Mouse (Mus musculus) forebrain, embryonic 13.5 days (tissue): ENCODE results near the gene Cdh6. TPM values are rescaled to one million over a fixed set of nuclear protein-coding genes. Genes with fewer than 3 reads are reported as not detected.

Experiments used
- ATAC-seq: fragments of 200-750 bp; cut with Nextera tagmentation; 2 replicates; pipeline ENCODE4 v1.8.0; 2017
- H3K27ac ChIP-seq: fragments of 300-500 bp; sonication (generic); 2 replicates; pipeline ENCODE4 v1.5.1; 2015; ENCODE audit warnings: inconsistent platforms, mild to moderate bottlenecking, moderate library complexity
- H3K27me3 ChIP-seq: fragments of 300-500 bp; sonication (generic); 2 replicates; pipeline ENCODE4 v1.6.1; 2015; ENCODE audit warnings: mild to moderate bottlenecking, inconsistent platforms
- H3K36me3 ChIP-seq: fragments of 300-500 bp; sonication (generic); 2 replicates; pipeline ENCODE4 v1.6.1; 2015; ENCODE audit warnings: mild to moderate bottlenecking, inconsistent platforms; ENCODE audit not compliant: poor library complexity, severe bottlenecking
- H3K4me1 ChIP-seq: fragments of 300-500 bp; sonication (generic); 2 replicates; pipeline ENCODE4 v1.6.1; 2015; ENCODE audit warnings: inconsistent platforms
- H3K4me2 ChIP-seq: fragments of 300-500 bp; sonication (generic); 2 replicates; pipeline ENCODE4 v1.6.1; 2015; ENCODE audit warnings: inconsistent platforms, mild to moderate bottlenecking, moderate library complexity
- H3K4me3 ChIP-seq: fragments of 300-500 bp; sonication (generic); 2 replicates; pipeline ENCODE4 v1.5.1; 2015; ENCODE audit warnings: mild to moderate bottlenecking, inconsistent platforms
- H3K9ac ChIP-seq: fragments of 300-500 bp; sonication (generic); 2 replicates; pipeline ENCODE4 v1.6.1; 2015; ENCODE audit warnings: mild to moderate bottlenecking, inconsistent platforms
- H3K9me3 ChIP-seq: fragments of 300-500 bp; sonication (generic); replicated peaks from 2 replicates; pipeline ENCODE4 v1.6.1; 2016; ENCODE audit warnings: inconsistent platforms
- WGBS: fragments of 180-500 bp; shearing (Covaris S2); methylation state at CpG from one replicate; pipeline ENCODE4 v1.1.7; 2015; 5-methylcytosine and 5-hydroxymethylcytosine counted together
- polyA plus RNA-seq: library from polyadenylated mRNA; unstranded; fragments of >200 nt; fragmentation: Nextera tagmentation; extraction: Ambion mirVana; gene quantifications from 2 replicates; pipeline ENCODE4 v1.2.1, GENCODE M21; 2015

Cdh6 gene
- polyA plus RNA-seq, 1 experiment from 2014 or later: 9.1 TPM

DNA sequence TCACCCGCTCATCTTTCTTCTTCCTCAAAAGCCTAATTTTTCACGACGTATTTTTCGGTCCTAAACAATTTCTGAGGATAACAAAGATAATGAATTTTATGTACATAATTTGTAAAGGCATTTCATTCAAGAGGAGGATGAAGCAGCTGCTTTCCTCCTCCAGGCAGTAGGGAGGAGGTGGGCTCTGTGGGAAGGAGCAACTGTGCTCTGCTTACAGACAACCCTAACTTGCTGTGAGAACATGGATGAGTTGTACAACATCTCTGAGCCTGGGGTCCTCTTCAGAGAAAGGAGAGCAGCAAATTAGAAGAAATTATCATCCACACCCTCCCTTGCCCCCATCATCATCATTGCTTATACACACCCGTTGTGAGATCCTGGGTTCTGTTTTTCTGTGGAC is 33.8 kb downstream of the Cdh6 start:
- WGBS: 68% methylated on average over 5 of the region's 5 CpGs
- Histone ChIP-seq H3K4me1 (peaks cover 10% of the 10 kb centered on the region), H3K9ac (no peak overlapping the region), H3K36me3 (no peaks in the 10 kb centered on the region), H3K27ac (no peak overlapping the region), H3K4me2 (no peak overlapping the region), H3K27me3 (no peaks in the 10 kb centered on the region), H3K9me3 (peaks cover under 1% of the 10 kb centered on the region; the same call in 1 of the 2 replicates), H3K4me3 (no peak overlapping the region)
- ATAC-seq: no peak

DNA sequence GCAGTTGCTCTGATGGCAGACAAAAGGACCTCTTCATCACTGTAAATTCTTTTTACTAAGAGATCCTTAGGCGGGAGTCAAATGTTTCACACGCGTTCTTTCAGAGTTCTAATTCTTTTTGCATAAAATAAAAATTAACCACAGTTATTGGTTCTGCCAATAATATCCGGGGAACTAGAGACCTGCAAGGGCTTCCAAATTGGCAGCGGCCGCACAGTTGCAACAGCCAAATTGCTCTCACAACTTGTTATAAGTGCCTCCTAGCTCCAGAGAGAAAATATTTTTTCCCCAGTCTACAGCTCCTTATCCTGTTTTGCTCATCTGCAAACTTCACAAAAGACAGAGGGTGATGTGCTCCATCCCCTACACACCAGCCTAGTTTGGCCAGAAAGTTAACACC is 36.3 kb downstream of the Cdh6 start:
- H3K4me3 ChIP-seq: no peak overlapping the region
- no peak overlapping the region for H3K4me2 ChIP-seq
- no peak for ATAC-seq

DNA sequence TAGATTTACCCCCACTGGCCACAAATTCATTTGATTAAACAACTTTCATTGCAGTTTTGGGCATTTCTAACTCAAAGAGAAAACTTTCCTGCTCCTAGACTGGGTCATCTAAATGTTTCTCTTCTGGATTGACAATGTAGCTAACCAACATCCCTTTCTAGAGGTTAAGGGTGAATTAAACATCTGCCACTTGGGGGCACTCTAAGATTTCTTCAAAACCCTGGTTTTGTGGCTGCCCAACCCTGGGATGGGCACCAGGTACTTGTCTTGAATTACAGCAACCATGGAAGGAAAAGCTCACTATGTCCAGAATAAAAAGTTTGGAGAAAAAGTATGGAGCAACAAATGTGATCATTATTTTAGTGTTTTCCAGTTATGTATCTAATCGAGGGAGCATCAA is 39.4 kb downstream of the Cdh6 start:
- Histone ChIP-seq H3K27ac (no peak overlapping the region), H3K27me3 (no peaks in the 10 kb centered on the region), H3K36me3 (no peaks in the 10 kb centered on the region), H3K9me3 (no peaks in the 10 kb centered on the region), H3K4me2 (no peak overlapping the region), H3K4me1 (peaks cover 15% of the 10 kb centered on the region), H3K4me3 (no peak overlapping the region), H3K9ac (no peak overlapping the region)
- peak; percentile 28; the same call in 1 of the 2 replicates for ATAC-seq
- WGBS: 56% methylated on average over 1 of the region's 1 CpGs

More for the DNA sequence above, 36.3 kb downstream of the Cdh6 start:
- Histone ChIP-seq H3K36me3 (no peaks in the 10 kb centered on the region), H3K27me3 (no peaks in the 10 kb centered on the region), H3K9ac (no peak overlapping the region), H3K4me1 (peaks cover 10% of the 10 kb centered on the region), H3K9me3 (no peaks in the 10 kb centered on the region), H3K27ac (no peak overlapping the region)
- 75% methylated on average over 6 of the region's 6 CpGs for WGBS

DNA sequence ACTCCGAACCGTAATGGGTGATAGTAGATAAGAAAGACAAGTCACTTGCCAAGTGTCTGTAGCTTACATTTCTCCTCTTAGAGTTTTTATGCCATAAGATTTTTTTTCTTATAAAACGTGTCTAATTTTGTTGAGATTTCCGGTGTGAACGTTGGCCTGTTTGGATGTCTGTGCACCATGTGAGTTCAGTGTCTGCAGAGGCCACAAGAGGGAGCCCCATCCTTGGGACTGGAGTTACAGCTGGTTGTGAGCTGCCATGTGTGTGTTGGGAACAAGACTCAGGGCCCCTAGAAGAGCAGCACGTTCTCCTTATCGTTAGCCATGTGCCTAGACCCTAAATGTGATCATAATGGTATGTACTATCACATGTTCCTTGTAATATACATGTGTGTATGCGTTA is 40.1 kb downstream of the Cdh6 start:
- no peak overlapping the region for H3K4me3 ChIP-seq
- no peak overlapping the region for H3K9ac ChIP-seq
- no peaks in the 10 kb centered on the region for H3K9me3 ChIP-seq
- no peaks in the 10 kb centered on the region for H3K27me3 ChIP-seq
- WGBS: 95% methylated on average over 8 of the region's 8 CpGs
- no peak overlapping the region for H3K27ac ChIP-seq
- H3K4me1 ChIP-seq: peaks cover 15% of the 10 kb centered on the region
- 0 out of 2 replicates have a peak, but pooled peaks have one; percentile 1 for ATAC-seq
- H3K36me3 ChIP-seq: no peaks in the 10 kb centered on the region
- H3K4me2 ChIP-seq: no peak overlapping the region

DNA sequence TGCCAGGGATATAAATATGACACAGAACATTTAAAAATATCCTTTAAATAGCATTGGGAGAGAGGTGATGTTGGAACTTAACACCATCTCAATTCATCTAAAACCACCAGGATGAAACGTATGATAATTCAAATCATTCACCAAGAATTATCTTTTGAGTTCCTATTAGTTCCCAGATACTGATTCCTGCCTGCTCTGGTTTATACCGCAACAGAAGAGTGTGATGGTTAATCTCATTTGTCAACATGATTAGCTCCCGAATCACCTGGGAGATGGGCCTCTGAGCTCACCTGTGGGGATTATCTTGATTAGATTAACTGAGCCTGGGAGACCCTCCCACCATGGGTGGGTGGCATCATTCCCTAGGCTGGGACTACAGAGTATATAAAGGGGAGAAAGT is 41.0 kb downstream of the Cdh6 start:
- no peak for ATAC-seq
- WGBS: 90% methylated on average over 3 of the region's 3 CpGs
- no peak overlapping the region for H3K4me2 ChIP-seq

DNA sequence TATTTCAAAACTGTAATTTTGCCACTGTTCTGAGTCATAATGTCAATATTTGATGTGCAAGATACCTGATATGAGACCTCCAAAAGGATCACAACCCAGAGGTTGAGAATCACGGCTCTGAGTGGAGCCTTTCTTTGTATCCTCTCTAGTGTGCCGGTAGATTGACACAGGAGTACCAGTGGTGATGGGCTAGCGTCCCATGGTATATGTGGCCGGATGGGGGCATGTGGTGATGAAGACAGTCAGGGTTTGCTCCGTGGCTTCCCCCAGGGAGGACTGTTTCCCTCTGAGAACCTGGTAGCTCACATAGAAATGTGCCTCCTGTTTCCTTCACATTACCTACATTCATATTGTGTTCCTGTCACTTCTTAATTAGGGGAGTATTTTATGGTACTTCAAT is 43.2 kb downstream of the Cdh6 start:
- no peaks in the 10 kb centered on the region for H3K9me3 ChIP-seq
- H3K4me2 ChIP-seq: no peak overlapping the region
- WGBS: 47% methylated on average over 5 of the region's 5 CpGs
- H3K27ac ChIP-seq: no peak overlapping the region
- peak; percentile 34; the same call in 1 of the 2 replicates for ATAC-seq
- H3K4me1 ChIP-seq: peaks cover 6% of the 10 kb centered on the region; the same call in 1 of the 2 replicates
- no peaks in the 10 kb centered on the region for H3K27me3 ChIP-seq
- no peak overlapping the region for H3K4me3 ChIP-seq
- no peak overlapping the region for H3K9ac ChIP-seq
- no peaks in the 10 kb centered on the region for H3K36me3 ChIP-seq

More for the DNA sequence above, 41.0 kb downstream of the Cdh6 start:
- Histone ChIP-seq H3K4me3 (no peak overlapping the region), H3K4me1 (peaks cover 15% of the 10 kb centered on the region), H3K9ac (no peak overlapping the region), H3K27ac (no peak overlapping the region), H3K9me3 (no peaks in the 10 kb centered on the region), H3K27me3 (no peaks in the 10 kb centered on the region), H3K36me3 (no peaks in the 10 kb centered on the region)

DNA sequence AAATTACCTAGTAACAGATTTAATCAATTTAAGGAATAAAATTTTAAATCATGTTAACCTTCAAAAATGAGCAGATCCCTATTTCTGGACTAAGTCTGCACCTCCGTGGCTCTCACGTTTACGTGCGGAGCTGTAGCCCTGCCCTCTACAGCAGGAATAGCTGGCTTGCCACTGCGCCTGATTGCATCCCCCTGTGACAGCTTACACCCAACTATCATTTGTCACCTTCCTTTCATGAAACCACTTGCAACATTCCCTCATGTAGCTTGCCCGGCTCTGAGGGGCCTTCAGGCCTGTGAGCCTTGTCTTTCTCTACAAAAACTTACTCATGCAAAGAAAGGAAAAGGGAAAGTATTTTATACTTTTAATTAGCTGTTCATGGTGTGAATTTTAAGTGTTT is 73.1 kb downstream of the Cdh6 start:
- Histone ChIP-seq H3K27me3 (0 out of 2 replicates have a peak, but pooled peaks cover 3% of the 10 kb centered on the region), H3K36me3 (no peaks in the 10 kb centered on the region), H3K4me2 (no peak overlapping the region), H3K9me3 (no peaks in the 10 kb centered on the region), H3K4me3 (no peak overlapping the region), H3K9ac (no peak overlapping the region), H3K27ac (no peak overlapping the region), H3K4me1 (peaks cover 12% of the 10 kb centered on the region; the same call in 1 of the 2 replicates)
- ATAC-seq: peak; percentile 82
- WGBS: 38% methylated on average over 6 of the region's 6 CpGs

DNA sequence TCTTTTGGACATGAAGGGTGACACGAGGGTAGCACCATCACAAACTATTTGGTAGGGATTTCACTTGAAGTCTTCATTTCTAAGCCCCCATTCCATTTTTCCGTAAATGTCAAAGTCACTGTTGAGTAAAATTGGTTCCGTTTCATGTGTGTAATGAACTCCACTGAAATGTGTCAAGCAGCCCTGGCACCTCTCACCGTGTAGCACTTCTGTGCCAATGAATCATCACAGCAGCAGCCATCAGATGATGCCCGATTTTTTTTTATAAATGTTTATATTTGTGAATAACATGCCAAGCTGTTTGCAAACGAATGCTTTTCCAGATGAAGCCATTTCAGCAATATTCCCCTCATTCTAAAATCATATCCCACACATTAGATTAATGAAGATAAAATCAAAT is 75.6 kb downstream of the Cdh6 start:
- Histone ChIP-seq H3K27me3 (0 out of 2 replicates have a peak, but pooled peaks cover 3% of the 10 kb centered on the region), H3K9me3 (no peaks in the 10 kb centered on the region), H3K27ac (no peak overlapping the region), H3K4me1 (peaks cover 30% of the 10 kb centered on the region), H3K36me3 (no peaks in the 10 kb centered on the region), H3K4me3 (no peak overlapping the region), H3K9ac (no peak overlapping the region), H3K4me2 (no peak overlapping the region)
- WGBS: 85% methylated on average over 6 of the region's 6 CpGs
- ATAC-seq: no peak; the same call in 1 of the 2 replicates

DNA sequence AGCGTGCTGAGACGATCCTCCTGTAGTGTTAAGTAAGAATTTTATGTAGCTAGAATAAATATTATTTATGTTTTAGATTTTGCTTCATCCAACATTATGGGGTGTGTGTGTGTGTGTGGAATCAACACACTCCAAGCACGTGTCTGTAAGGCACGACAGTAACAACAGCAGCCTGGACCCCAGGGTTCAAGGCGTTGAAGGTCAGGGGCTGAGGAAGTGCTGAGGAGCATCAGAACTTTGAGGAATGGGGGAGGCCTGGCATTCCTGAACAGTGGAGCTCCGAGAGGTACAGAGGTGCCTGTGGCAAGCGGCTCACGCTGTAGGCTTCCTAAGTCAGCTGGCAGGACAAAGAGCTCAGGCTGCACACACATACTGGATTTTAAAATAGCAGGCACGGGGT is 78.1 kb downstream of the Cdh6 start:
- H3K27ac ChIP-seq: no peak overlapping the region
- no peaks in the 10 kb centered on the region for H3K9me3 ChIP-seq
- H3K9ac ChIP-seq: no peak overlapping the region
- no peak overlapping the region for H3K4me3 ChIP-seq
- H3K27me3 ChIP-seq: 0 out of 2 replicates have a peak, but pooled peaks cover 3% of the 10 kb centered on the region
- H3K4me1 ChIP-seq: peaks cover 26% of the 10 kb centered on the region
- 63% methylated on average over 9 of the region's 9 CpGs for WGBS
- no peak for ATAC-seq
- no peak overlapping the region for H3K4me2 ChIP-seq
- H3K36me3 ChIP-seq: no peaks in the 10 kb centered on the region

DNA sequence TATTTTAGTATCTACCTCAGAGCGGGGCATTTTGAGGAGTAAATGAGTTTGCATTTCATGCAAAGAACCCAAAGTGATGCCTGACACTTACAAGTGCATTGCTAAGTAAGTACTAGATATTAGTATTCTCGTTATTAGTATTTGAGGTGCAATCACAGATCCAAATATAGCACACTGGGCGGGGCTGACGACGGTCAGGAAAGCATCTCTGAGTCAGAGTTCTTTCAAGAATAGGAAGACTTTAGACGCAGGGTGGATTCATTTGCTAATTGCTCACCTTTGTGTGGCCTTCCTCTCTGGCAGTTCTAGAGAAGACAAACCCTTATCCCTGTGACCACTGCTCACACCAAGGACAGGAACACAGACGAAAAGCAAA is 78.6 kb downstream of the Cdh6 start:
- no peak for ATAC-seq
- Histone ChIP-seq H3K36me3 (no peaks in the 10 kb centered on the region), H3K27ac (no peak overlapping the region), H3K4me1 (peaks cover 24% of the 10 kb centered on the region), H3K27me3 (0 out of 2 replicates have a peak, but pooled peaks cover 3% of the 10 kb centered on the region), H3K9me3 (no peaks in the 10 kb centered on the region), H3K4me3 (no peak overlapping the region), H3K4me2 (no peak overlapping the region), H3K9ac (no peak overlapping the region)
- WGBS: 54% methylated on average over 7 of the region's 7 CpGs

DNA sequence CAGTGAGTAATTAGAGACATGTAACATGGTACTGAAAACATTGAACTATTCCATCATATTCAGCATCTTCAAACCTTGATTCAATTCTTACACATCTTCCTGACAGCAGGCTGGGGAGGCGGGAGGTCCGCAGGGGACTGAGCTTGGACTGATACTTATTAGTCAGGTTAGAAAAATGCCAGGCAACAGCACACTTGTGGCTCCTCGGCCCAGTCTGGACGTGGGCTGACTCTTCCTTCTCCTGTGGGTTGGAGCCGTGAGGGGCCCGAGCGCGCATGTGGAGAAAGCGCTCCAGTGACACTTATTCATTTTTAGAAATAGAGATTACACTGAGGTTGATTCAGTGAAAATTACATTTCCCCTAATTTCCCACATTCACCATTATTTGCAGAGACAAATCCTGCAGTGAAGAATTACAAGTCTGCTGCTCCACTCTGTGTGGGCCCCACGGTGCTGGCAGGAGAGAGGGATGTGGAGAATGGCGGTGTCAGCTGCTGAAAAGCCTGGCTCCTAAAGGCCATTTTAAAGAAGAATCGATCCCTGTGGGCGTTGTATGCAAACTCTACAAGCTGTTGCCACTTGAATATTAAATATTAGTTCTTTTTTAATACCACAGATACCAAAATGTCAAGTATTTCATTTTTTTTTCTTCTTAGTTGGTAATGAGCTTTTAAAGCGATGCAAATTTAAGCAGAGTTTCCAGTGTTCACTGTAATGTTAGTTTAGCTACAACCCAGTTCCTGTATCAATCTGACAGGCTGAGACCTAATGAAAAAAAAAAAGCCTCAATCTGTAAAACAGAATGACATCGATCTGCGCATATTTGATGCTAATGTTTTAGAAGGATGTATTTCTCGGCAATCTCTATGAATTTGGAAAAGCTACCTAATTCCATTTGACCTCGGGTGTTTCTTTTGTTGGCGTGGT is 79.3 kb downstream of the Cdh6 start:
- Histone ChIP-seq H3K27me3 (0 out of 2 replicates have a peak, but pooled peaks cover 3% of the 10 kb centered on the region), H3K4me3 (no peak overlapping the region), H3K27ac (no peak overlapping the region), H3K36me3 (no peaks in the 10 kb centered on the region), H3K4me1 (peaks cover 27% of the 10 kb centered on the region), H3K9me3 (no peaks in the 10 kb centered on the region), H3K9ac (no peak overlapping the region), H3K4me2 (no peak overlapping the region)
- WGBS: 60% methylated on average over 19 of the region's 19 CpGs
- peak; percentile 60; the same call in 1 of the 2 replicates for ATAC-seq

DNA sequence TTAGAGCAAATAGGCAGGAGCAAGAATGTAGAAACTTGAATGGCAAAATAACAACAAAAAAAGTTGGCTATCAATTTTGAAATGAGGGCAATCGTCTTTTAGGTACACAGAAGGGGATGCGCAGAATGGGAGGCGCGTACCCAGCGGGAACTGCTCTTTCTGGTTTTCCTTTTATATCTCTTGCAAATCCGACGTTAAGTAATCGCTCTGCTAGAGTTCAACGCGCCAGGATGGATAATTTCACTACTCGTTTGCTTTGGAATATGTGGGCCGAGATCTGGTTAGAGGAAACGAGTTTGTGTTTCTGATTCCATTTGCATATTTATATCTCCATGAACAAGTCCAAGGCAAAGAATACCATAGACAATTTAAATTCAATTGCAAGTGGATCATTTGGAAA is 81.4 kb downstream of the Cdh6 start:
- H3K4me3 ChIP-seq: no peak overlapping the region
- H3K9ac ChIP-seq: no peak overlapping the region
- 67% methylated on average over 13 of the region's 13 CpGs for WGBS
- H3K4me1 ChIP-seq: peaks cover 27% of the 10 kb centered on the region
- H3K9me3 ChIP-seq: no peaks in the 10 kb centered on the region
- H3K27me3 ChIP-seq: 0 out of 2 replicates have a peak, but pooled peaks cover 3% of the 10 kb centered on the region
- H3K27ac ChIP-seq: no peak overlapping the region
- no peak for ATAC-seq
- H3K4me2 ChIP-seq: no peak overlapping the region
- H3K36me3 ChIP-seq: no peaks in the 10 kb centered on the region
